Mouse (Mus musculus) kidney, postnatal 0 days (tissue): ENCODE results near the gene C2. TPM values are rescaled to one million over a fixed set of nuclear protein-coding genes. Genes with fewer than 3 reads are reported as not detected.

Experiments
- ATAC-seq: fragments of 200-750 bp; cut with Nextera tagmentation; replicated peaks from 2 replicates; pipeline ENCODE4 v1.8.0; 2017; ENCODE audit warnings: low read depth, moderate number of reproducible peaks, moderate TSS enrichment, moderate library complexity; ENCODE audit not compliant: low FRiP score
- DNase-seq: peaks from one replicate; pipeline ENCODE4 v3.0.0-alpha.2; 2016; ENCODE audit warnings: low spot score
- H3K27ac ChIP-seq: fragments of 300-500 bp; sonication (generic); 2 replicates; pipeline ENCODE4 v1.5.1; 2014; ENCODE audit warnings: mild to moderate bottlenecking
- H3K27me3 ChIP-seq: fragments of 300-500 bp; sonication (generic); 2 replicates; pipeline ENCODE4 v1.6.1; 2014; ENCODE audit warnings: low read length, mixed read lengths; ENCODE audit not compliant: insufficient read depth
- H3K36me3 ChIP-seq: fragments of 300-500 bp; sonication (generic); 2 replicates; pipeline ENCODE4 v1.6.1; 2014; ENCODE audit warnings: low read length, mixed read lengths; ENCODE audit not compliant: insufficient read depth
- H3K4me1 ChIP-seq: fragments of 300-500 bp; sonication (generic); replicated peaks from 2 replicates; pipeline ENCODE4 v1.6.1; 2014; ENCODE audit warnings: antibody characterized with exemption, low read length, mixed read lengths; ENCODE audit not compliant: insufficient read depth
- H3K4me2 ChIP-seq: fragments of 300-500 bp; sonication (generic); 2 replicates; pipeline ENCODE4 v1.6.1; 2014; ENCODE audit warnings: mild to moderate bottlenecking, low read length, moderate library complexity, mixed read lengths
- H3K4me3 ChIP-seq: fragments of 300-500 bp; sonication (generic); replicated peaks from 2 replicates; pipeline ENCODE4 v1.5.1; 2014; ENCODE audit warnings: low read depth, low read length
- H3K9ac ChIP-seq: fragments of 300-500 bp; sonication (generic); 2 replicates; pipeline ENCODE4 v1.6.1; 2014; ENCODE audit warnings: low read depth, low read length
- H3K9me3 ChIP-seq: fragments of 300-500 bp; sonication (generic); replicated peaks from 2 replicates; pipeline ENCODE4 v1.6.1; 2016; ENCODE audit warnings: low read length, inconsistent platforms, mixed read lengths
- CTCF ChIP-seq: IDR thresholded peaks from 2 replicates; pipeline ENCODE4 v1.5.1; 2016; ENCODE audit warnings: antibody characterized with exemption, low read depth, mild to moderate bottlenecking, moderate library complexity
- WGBS: fragments of 180-500 bp; shearing (Covaris S2); extraction: QIAGEN DNeasy Blood & Tissue Kit; methylation state at CpG from one replicate; pipeline ENCODE4 v1.1.7; 2014; 5-methylcytosine and 5-hydroxymethylcytosine counted together
- polyA plus RNA-seq: library from polyadenylated mRNA; unstranded; fragments of >200 nt; fragmentation: Nextera tagmentation; extraction: Ambion mirVana; gene quantifications from 2 replicates; pipeline ENCODE4 v1.2.1, GENCODE M21; 2015

C2 gene
- 7.0 and 7.4 TPM in 2 replicates for polyA plus RNA-seq

DNA sequence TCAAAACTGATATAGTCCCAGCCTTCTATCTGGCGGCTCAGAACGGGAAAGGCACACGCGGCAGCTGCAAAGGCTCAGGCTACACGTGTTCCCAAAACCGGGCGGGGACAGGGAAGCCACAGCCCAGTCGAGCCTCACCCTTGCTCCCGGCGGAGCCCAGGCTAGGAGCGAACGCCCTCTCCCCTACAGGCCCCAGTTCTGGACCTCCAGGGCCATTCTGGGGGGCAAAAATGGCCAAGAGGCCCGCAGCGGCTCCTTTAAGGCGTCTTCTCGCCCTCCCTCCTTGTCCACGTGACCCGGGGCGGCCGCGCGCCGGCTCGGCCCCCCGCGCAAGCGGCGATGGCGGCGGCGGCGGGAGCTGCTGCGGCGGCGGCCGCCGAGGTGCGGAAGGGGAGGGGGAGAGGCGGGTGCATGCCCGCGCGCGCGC lies at the start of gene C2, which contains the start of gene Ehmt2:
Gene C2 (minus strand): TSS at position 106 of the 427 bp plus-strand sequence.
Gene Ehmt2 (plus strand): TSS at position 310 of the 427 bp plus-strand sequence.
- peak; percentile 88 for DNase-seq
- TF ChIP-seq CTCF = no peak
- Histone ChIP-seq H3K4me2 (peak within 1 kb of the TSS; percentile 89), H3K9me3 (no peaks in the 10 kb centered on the region), H3K4me1 (peaks cover 14% of the 10 kb centered on the region), H3K27me3 (no peaks in the 10 kb centered on the region), H3K4me3 (peak within 1 kb of the TSS; percentile 96), H3K27ac (peak within 1 kb of the TSS; percentile 95), H3K36me3 (peaks cover 18% of the 10 kb centered on the region), H3K9ac (peak within 1 kb of the TSS; percentile 96)
- 0% methylated on average over 14 of the region's 44 CpGs for WGBS
- peak; percentile 53 for ATAC-seq

DNA sequence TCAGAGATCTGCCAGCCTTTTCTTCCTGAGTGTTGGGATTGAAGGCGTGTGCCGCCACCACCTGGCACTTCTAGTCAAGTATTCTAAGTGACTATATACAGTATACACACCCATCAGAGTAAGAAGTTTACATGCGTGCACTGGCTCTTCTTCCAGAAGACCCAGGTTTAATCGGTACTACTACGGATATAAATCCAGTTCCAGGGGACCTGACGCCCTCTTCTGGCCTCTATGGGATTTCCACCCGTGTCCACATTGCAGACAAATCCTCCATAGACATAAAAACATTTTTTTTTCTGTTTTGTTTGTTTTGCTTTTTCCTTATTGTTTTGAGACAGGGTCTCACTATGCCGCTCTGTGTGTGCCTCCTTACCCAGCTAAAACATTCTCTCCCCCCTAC lies 49.5 kb upstream of the C2 start:
- Histone ChIP-seq H3K4me1 (0 out of 2 replicates have a peak, but pooled peaks cover 4% of the 10 kb centered on the region), H3K4me3 (no peak overlapping the region), H3K9me3 (no peaks in the 10 kb centered on the region), H3K27me3 (no peaks in the 10 kb centered on the region), H3K9ac (no peak overlapping the region), H3K4me2 (no peak overlapping the region), H3K27ac (no peak overlapping the region), H3K36me3 (peaks cover 14% of the 10 kb centered on the region)
- DNase-seq = peak; percentile 79
- WGBS = 17% methylated on average over 8 of the region's 8 CpGs
- no peak for ATAC-seq
- peak; percentile 73 for TF ChIP-seq CTCF

DNA sequence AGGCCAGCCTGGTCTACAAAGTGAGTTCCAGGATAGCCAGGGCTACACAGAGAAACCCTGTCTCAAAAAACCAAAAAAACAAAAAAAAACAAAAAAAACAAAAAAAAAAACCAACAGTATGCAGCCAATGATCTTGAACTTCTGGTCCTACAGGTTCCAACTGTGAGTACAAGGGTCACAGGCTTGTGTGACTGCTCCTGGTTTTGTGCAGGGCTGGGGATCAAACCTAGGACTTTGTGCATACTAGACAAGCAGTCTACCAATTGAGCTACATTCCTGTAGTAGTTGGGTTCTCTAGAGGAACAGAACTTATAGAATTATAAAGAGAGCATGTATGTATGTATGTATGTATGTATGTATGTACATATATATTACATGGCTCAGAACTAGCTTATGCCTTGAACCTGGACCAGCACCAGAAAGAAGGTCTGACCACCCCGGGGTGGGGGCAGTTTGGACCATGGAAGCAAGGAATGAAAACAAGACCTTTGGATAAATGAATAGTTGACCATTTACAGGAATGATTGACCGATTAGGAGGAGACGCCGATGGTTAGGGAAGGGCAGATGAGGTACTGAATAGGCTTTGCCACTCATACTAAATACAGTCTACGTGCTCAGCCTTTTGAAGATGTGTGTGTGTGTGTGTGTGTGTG lies 48.5 kb upstream of the C2 start:
- H3K9ac ChIP-seq = no peak overlapping the region
- no peak for DNase-seq
- H3K4me2 ChIP-seq = no peak overlapping the region
- H3K4me3 ChIP-seq = no peak overlapping the region
- TF ChIP-seq CTCF = no peak
- H3K27ac ChIP-seq = no peak overlapping the region
- H3K36me3 ChIP-seq = peaks cover 14% of the 10 kb centered on the region
- no peaks in the 10 kb centered on the region for H3K27me3 ChIP-seq
- no peak for ATAC-seq
- 69% methylated on average over 5 of the region's 5 CpGs for WGBS
- 0 out of 2 replicates have a peak, but pooled peaks cover 4% of the 10 kb centered on the region for H3K4me1 ChIP-seq
- no peaks in the 10 kb centered on the region for H3K9me3 ChIP-seq

DNA sequence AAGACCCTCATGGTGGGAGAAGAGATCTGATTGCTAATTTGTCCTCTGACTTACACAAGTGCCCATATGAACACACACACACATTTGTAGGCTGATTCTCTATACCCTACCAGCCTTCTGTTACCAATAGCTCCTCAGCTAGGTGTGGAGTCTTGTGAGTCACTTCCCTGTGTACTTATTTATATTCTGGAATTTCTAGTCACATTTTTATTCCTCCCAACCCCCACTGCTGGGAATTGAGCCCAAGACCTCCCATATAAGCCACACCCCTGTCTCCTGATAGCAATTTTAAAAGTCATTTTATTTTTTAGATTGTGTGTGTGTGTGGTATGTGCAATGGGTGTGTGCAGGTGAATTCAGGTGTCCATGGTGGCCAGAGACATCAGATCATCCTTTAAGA lies 46.3 kb upstream of the C2 start:
- H3K4me2 ChIP-seq = no peak overlapping the region
- no peaks in the 10 kb centered on the region for H3K27me3 ChIP-seq
- ATAC-seq (no peak), DNase-seq (no peak)
- no peaks in the 10 kb centered on the region for H3K9me3 ChIP-seq
- TF ChIP-seq CTCF = no peak
- no peak overlapping the region for H3K4me3 ChIP-seq
- H3K9ac ChIP-seq = no peak overlapping the region
- H3K27ac ChIP-seq = no peak overlapping the region
- H3K36me3 ChIP-seq = no peaks in the 10 kb centered on the region
- no peaks in the 10 kb centered on the region for H3K4me1 ChIP-seq

DNA sequence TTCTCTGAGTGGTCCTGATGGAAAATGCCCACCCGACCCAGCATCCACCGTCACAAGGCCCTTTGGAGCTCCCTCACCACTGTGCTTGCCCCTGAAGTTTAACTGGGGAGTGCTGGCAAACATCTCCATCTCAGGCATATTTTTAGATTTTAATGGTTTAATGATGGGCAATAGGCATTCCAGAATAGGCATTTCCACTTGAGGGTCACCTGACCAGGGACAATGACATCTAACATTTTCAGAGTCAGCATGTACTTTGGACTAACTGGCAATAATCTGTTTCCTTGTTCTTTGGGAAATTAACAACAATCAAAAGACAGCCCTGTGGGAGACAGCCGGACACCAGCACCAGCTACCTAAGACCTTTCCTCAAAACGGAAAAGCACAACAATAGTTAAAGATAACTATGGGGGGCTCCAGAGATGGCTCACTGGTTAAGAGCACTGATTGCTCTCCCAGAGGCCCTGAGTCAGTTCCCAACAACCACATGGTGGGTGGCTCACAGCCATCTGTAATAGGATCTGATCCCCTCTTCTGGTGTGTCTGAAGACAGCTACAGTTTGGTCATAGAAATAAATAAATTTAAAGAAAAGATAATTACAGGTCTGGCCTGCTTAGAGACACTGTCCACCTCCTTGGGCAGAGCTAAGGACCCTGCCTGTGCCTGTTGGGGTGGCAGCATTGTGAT lies 45.2 kb upstream of the C2 start:
- H3K27ac ChIP-seq = no peak overlapping the region
- no peak overlapping the region for H3K9ac ChIP-seq
- WGBS = 82% methylated on average over 4 of the region's 4 CpGs
- H3K9me3 ChIP-seq = no peaks in the 10 kb centered on the region
- no peaks in the 10 kb centered on the region for H3K36me3 ChIP-seq
- no peak for ATAC-seq
- H3K27me3 ChIP-seq = no peaks in the 10 kb centered on the region
- H3K4me2 ChIP-seq = no peak overlapping the region
- TF ChIP-seq CTCF = no peak
- H3K4me3 ChIP-seq = no peak overlapping the region
- H3K4me1 ChIP-seq = no peaks in the 10 kb centered on the region
- DNase-seq = no peak

DNA sequence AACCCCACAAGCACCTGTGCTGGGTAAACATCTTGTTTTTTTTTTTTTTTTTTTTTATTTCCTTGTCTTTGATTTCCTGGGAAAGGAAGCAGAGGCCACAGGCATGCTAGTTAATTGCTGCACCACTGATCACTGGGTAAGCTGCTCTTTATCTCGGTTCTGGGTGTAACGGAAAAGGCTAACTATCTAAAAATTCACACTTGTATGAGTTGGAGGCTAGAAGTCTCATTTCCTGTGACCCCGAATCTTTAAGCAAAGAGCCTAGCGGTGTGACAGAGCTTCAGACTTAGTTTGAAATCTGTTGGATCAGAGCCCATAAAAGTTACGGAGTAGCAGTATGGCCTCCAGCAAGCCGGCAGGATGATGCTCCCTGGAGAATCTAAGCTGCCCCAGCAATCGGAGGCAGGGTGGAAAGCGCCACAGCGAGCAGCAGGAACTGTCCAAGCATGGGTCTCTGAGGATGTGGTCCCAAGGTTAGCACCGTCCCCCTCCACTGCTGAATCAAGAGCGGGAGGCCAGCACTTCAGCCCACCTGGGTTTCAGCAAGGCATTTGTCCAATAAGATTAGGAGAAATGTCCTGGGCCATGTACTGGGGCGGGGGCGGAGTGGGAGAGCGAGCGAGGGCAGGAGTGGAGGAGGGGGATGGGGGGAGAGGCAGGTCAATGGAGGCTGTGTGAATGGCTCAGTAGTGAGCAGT lies 43.4 kb upstream of the C2 start:
- Histone ChIP-seq H3K4me1 (no peaks in the 10 kb centered on the region), H3K36me3 (no peaks in the 10 kb centered on the region), H3K9me3 (no peaks in the 10 kb centered on the region), H3K27me3 (no peaks in the 10 kb centered on the region), H3K4me2 (peak overlapping the region; percentile 62), H3K4me3 (peak overlapping the region; percentile 30), H3K9ac (peak overlapping the region; percentile 46), H3K27ac (peak overlapping the region; percentile 85)
- no peak for TF ChIP-seq CTCF
- 4% methylated on average over 15 of the region's 15 CpGs for WGBS
- ATAC-seq (no peak; the same call in 1 of the 2 replicates), DNase-seq (peak; percentile 70)
